Comparison of ENCODE assay signal across 27 mouse cellular contexts in genomic region chr13:16014166-16014565, GRCm38 (mm10). TPM values are rescaled to one million over a fixed set of nuclear protein-coding genes. Genes with fewer than 3 reads are reported as not detected.
DNase-seq lines count a peak whose midpoint lies in the region; ATAC-seq and TF ChIP-seq lines count a peak whose summit lies in the region.
"Had no signal": no experiment of that assay in that cellular context is flagged by ENCODE, and none has a peak within 500 bp of the region (broad histone marks: within the 10 kb centered on the region; RNA-seq: fewer than 3 reads in every experiment).

No protein-coding gene starts in this region.

- peaks cover 27% of the 10 kb centered on the region for H3K27me3 ChIP-seq in limb, embryonic 12.5 days
- H3K27me3 ChIP-seq in limb, embryonic 10.5 days (ENCODE audit: low read depth, poor library complexity, severe bottlenecking): peaks cover 62% of the 10 kb centered on the region
- H3K27me3 ChIP-seq in C2C12 (ENCODE audit: control insufficient read depth, insufficient read depth, insufficient read length): no peaks in the 10 kb centered on the region
- H3K27me3 ChIP-seq in myocyte (ENCODE audit: control insufficient read depth, insufficient read depth, insufficient read length): no peaks in the 10 kb centered on the region
- peaks cover 93% of the 10 kb centered on the region for H3K27me3 ChIP-seq in midbrain, embryonic 10.5 days (ENCODE audit: low read depth, poor library complexity, severe bottlenecking)
- H3K27me3 ChIP-seq: CH12.LX had no signal

- no peak for TF ChIP-seq POLR2A in myocyte (IDR thresholded peaks at IDR 0.05; ENCODE audit: insufficient read length, low read depth)

- no peaks in the 10 kb centered on the region for H3K36me3 ChIP-seq in limb, embryonic 12.5 days
- no peaks in the 10 kb centered on the region for H3K36me3 ChIP-seq in limb, embryonic 10.5 days
- H3K36me3 ChIP-seq in C2C12 (ENCODE audit: control insufficient read depth, insufficient read depth) (peaks cover 6% of the 10 kb centered on the region), myocyte (ENCODE audit: control insufficient read depth, insufficient read depth) (no peaks in the 10 kb centered on the region)
- H3K36me3 ChIP-seq in midbrain, embryonic 10.5 days: no peaks in the 10 kb centered on the region
- H3K36me3 ChIP-seq: embryonic facial prominence, embryonic 12.5 days; forebrain, embryonic 10.5 days; G1E; hindbrain, embryonic 10.5 days; hindbrain, embryonic 13.5 days had no signal

- H3K9ac ChIP-seq in limb, embryonic 12.5 days (replicated peaks): no peak overlapping the region
- H3K9ac ChIP-seq: embryonic facial prominence, embryonic 12.5 days; forebrain, embryonic 13.5 days; hindbrain, embryonic 13.5 days had no signal

- H3K79me3 ChIP-seq in C2C12 (ENCODE audit: low read depth): peaks cover 41% of the 10 kb centered on the region

- H3ac ChIP-seq in C2C12 (ENCODE audit: control insufficient read depth, insufficient read length, low read depth) (no peak overlapping the region), myocyte (ENCODE audit: control insufficient read depth, insufficient read length) (no peak overlapping the region)

- H3K9me3 ChIP-seq in limb, embryonic 12.5 days: no peaks in the 10 kb centered on the region
- H3K9me3 ChIP-seq in limb, embryonic 10.5 days (replicated peaks): no peaks in the 10 kb centered on the region
- H3K9me3 ChIP-seq in midbrain, embryonic 10.5 days (replicated peaks): no peaks in the 10 kb centered on the region
- H3K9me3 ChIP-seq: embryonic facial prominence, embryonic 12.5 days; forebrain, embryonic 10.5 days; forebrain, embryonic 13.5 days; G1E; hindbrain, embryonic 10.5 days; hindbrain, embryonic 13.5 days had no signal

- no peak overlapping the region for H3K4me3 ChIP-seq in limb, embryonic 12.5 days (replicated peaks)
- H3K4me3 ChIP-seq in limb, embryonic 10.5 days: no peak overlapping the region
- H3K4me3 ChIP-seq in C2C12 (ENCODE audit: insufficient read depth, poor library complexity, severe bottlenecking) (peak overlapping the region; percentile 78), myocyte (peak overlapping the region; percentile 78)
- H3K4me3 ChIP-seq in midbrain, embryonic 10.5 days: no peak overlapping the region
- H3K4me3 ChIP-seq: embryonic facial prominence, embryonic 12.5 days; forebrain, embryonic 10.5 days; forebrain, embryonic 13.5 days; hindbrain, embryonic 10.5 days; hindbrain, embryonic 13.5 days had no signal

- H3K4me1 ChIP-seq in limb, embryonic 12.5 days (replicated peaks): peaks cover 36% of the 10 kb centered on the region
- H3K4me1 ChIP-seq in limb, embryonic 10.5 days: peaks cover 34% of the 10 kb centered on the region
- peaks cover 36% of the 10 kb centered on the region for H3K4me1 ChIP-seq in midbrain, embryonic 10.5 days

- WGBS in limb, embryonic 12.5 days: 53% methylated on average over 3 of the region's 3 CpGs
- 69% methylated on average over 3 of the region's 3 CpGs for WGBS in limb, embryonic 10.5 days
- WGBS in midbrain, embryonic 10.5 days: 66% methylated on average over 3 of the region's 3 CpGs

- 0 out of 2 replicates have a peak overlapping the region, but pooled peaks have one; percentile 13 for H3K4me2 ChIP-seq in limb, embryonic 12.5 days
- peak overlapping the region; percentile 78 for H3K4me2 ChIP-seq in myocyte (ENCODE audit: low read depth)
- H3K4me2 ChIP-seq: forebrain, embryonic 13.5 days; heart, embryonic 11.5 days; hindbrain, embryonic 13.5 days had no signal

- H3K79me2 ChIP-seq in C2C12 (ENCODE audit: control insufficient read depth, insufficient read depth): peaks cover 50% of the 10 kb centered on the region
- peaks cover 40% of the 10 kb centered on the region for H3K79me2 ChIP-seq in myocyte (ENCODE audit: control insufficient read depth, insufficient read depth)

- H3K27ac ChIP-seq in limb, embryonic 12.5 days: no peak overlapping the region
- no peak overlapping the region for H3K27ac ChIP-seq in limb, embryonic 10.5 days
- no peak overlapping the region for H3K27ac ChIP-seq in midbrain, embryonic 10.5 days (replicated peaks)
- H3K27ac ChIP-seq: embryonic facial prominence, embryonic 12.5 days; forebrain, embryonic 10.5 days; forebrain, embryonic 13.5 days; hindbrain, embryonic 10.5 days; hindbrain, embryonic 13.5 days had no signal

- TF ChIP-seq CTCF in C2C12 (IDR thresholded peaks at IDR 0.05; ENCODE audit: control insufficient read depth, insufficient read depth, insufficient read length): no peak

- ATAC-seq in limb, embryonic 12.5 days (ENCODE audit: insufficient number of reproducible peaks, insufficient read depth, low FRiP score, low TSS enrichment, low read depth): no peak
- ATAC-seq in monocyte, adult 5-6 weeks (replicated peaks; ENCODE audit: insufficient number of reproducible peaks, low FRiP score, low TSS enrichment, poor library complexity, severe bottlenecking): no peak
- ATAC-seq: activated CD4-positive, CD25-positive, alpha-beta regulatory T cell, adult 4 months; forebrain, embryonic 13.5 days; forebrain, embryonic 16.5 days; hindbrain, embryonic 16.5 days; intestine, embryonic 16.5 days had no signal

- DNase-seq in limb, embryonic 10.5 days (ENCODE audit: low spot score): no peak
- peak; percentile 48 for DNase-seq in NIH3T3 (ENCODE audit: low read depth)
- DNase-seq in midbrain, embryonic 10.5 days (ENCODE audit: low spot score): no peak
- DNase-seq: adrenal gland, adult 8-10 months; adrenal gland, postnatal 25 days; cerebellum, adult 18-20 months; cerebellum, adult 9-10 months; cerebellum, postnatal 14 days; gastrocnemius, postnatal 10 days; gastrocnemius, postnatal 36 days; heart, postnatal 36 days had no signal

TF ChIP-seq in C2C12, 6 proteins besides CTCF, POLR2A, EP300 and RAD21:
- TF ChIP-seq MYOD1 (IDR thresholded peaks at IDR 0.05; ENCODE audit: control insufficient read depth, insufficient read length, low read depth) (no peak), CEBPB (IDR thresholded peaks at IDR 0.05; ENCODE audit: low read depth) (no peak), FOSL1 (IDR thresholded peaks at IDR 0.05; ENCODE audit: insufficient read depth, low read length, poor library complexity, severe bottlenecking) (no peak), MAX (IDR thresholded peaks at IDR 0.05) (no peak), USF1 (IDR thresholded peaks at IDR 0.05; ENCODE audit: low read depth) (no peak), MYOG (IDR thresholded peaks at IDR 0.05; ENCODE audit: control insufficient read depth, extremely low read depth, insufficient read length) (no peak)

TF ChIP-seq in myocyte, 11 proteins besides CTCF, POLR2A, EP300 and RAD21:
- TF ChIP-seq TCF3 (IDR thresholded peaks at IDR 0.05; ENCODE audit: insufficient read length, low read depth) (no peak), E2F4 (IDR thresholded peaks at IDR 0.05; ENCODE audit: insufficient read depth) (no peak), POLR2AphosphoS2 (IDR thresholded peaks at IDR 0.05; ENCODE audit: insufficient read length, low read depth) (no peak), MAX (IDR thresholded peaks at IDR 0.05; ENCODE audit: low read depth) (no peak), REST (IDR thresholded peaks at IDR 0.05; ENCODE audit: insufficient read depth, insufficient read length) (no peak), TCF12 (IDR thresholded peaks at IDR 0.05; ENCODE audit: insufficient read depth, poor library complexity, severe bottlenecking) (no peak), MYOD1 (IDR thresholded peaks at IDR 0.05; ENCODE audit: control insufficient read depth in 1 of 3, insufficient read length in 2 of 3, low read depth in 2 of 3) (no peak), SRF (IDR thresholded peaks at IDR 0.05; ENCODE audit: control insufficient read depth, insufficient read length, low read depth) (no peak), USF1 (IDR thresholded peaks at IDR 0.05; ENCODE audit: low read depth) (no peak), CEBPB (IDR thresholded peaks at IDR 0.05; ENCODE audit: insufficient read depth, poor library complexity, severe bottlenecking) (no peak), MYOG (IDR thresholded peaks at IDR 0.05; ENCODE audit: control insufficient read depth in 1 of 3, insufficient read depth in 1 of 3, insufficient read length in 2 of 3, low read depth in 2 of 3) (no peak)

RNA-seq across cellular contexts. Expression of gene Inhba, which starts 2.5 kb away (rescaled TPM):
- 9.0 and 10.0 TPM in 2 replicates for polyA plus RNA-seq in limb, embryonic 12.5 days (2016; fragmentation: Nextera tagmentation; extraction: Ambion mirVana)
- 0.14 and 0.44 TPM in 2 replicates for polyA plus RNA-seq in limb, embryonic 10.5 days (2016; fragmentation: Nextera tagmentation; extraction: Ambion mirVana)
- polyA plus RNA-seq in C2C12 (2012; fragmentation: generic; extraction: Trizol): 19.9 TPM
- polyA plus RNA-seq in myocyte (2012; fragmentation: generic; extraction: Trizol): 7.5 TPM
- polyA plus RNA-seq in midbrain, embryonic 10.5 days (2016; fragmentation: Nextera tagmentation; extraction: Ambion mirVana): 0.34 TPM in 1 of 2 replicates, not detected in the other
- 0.10 to 0.32 TPM in 2 of 3 replicates, not detected in the other for total RNA-seq in monocyte, adult 5-6 weeks (2017)
- total RNA-seq: CH12.LX had no signal
- polyA plus RNA-seq: activated CD4-positive, CD25-positive, alpha-beta regulatory T cell, adult 4 months; G1E had no signal

Comparison
In these comparisons a context has a peak if more than half of its experiments do, and no peak if none do; other contexts are left out.
1. H3K4me3 ChIP-seq: peak in C2C12 (single experiment) and myocyte (single experiment); none in limb, embryonic 12.5 days (single experiment), limb, embryonic 10.5 days (single experiment) and midbrain, embryonic 10.5 days (single experiment).